Mouse (Mus musculus): ENCODE data around the gene Hdhd5. TPM values are rescaled to one million over a fixed set of nuclear protein-coding genes. Genes with fewer than 3 reads are reported as not detected.

The Hdhd5 gene
- total and polyA plus RNA-seq, 3 experiments: 10.9 to 21.5 (median 11.4) TPM

DNA sequence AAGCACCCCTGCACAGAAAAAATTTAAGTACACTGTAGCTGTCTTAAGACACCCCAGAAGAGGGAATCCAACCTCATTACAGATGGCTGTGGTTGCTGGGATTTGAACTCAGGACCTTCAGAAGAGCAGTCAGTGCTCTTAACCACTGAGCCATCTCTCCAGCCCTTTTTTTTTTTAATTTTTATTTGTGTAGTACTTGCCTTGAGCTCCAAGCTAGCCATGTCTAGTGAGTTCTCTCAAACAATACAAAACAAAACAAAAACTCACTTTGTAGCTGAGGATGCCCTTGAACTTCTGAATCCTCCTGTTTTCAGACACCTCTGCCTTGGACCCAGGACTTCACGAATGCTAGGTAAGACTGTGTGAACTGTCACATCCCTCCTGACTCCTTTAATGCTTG lies 37.1 kb upstream of the Hdhd5 start:
- peak; percentile 53; the same call in 1 of the 2 replicates for TF ChIP-seq TBP (conservative IDR thresholded peaks at IDR 0.05; ENCODE audit: low read depth, low read length)
- no peak for TF ChIP-seq NRF1 (IDR thresholded peaks at IDR 0.05; ENCODE audit: low read depth, low read length)
- DNase-seq (ENCODE audit: extremely low read depth): no peak
- Histone ChIP-seq H3K27ac (ENCODE audit: insufficient read depth, low read depth) (peak overlapping the region; percentile 65), H3K4me2 (ENCODE audit: insufficient read depth, low read depth, poor library complexity, severe bottlenecking) (no peak overlapping the region), H3K4me3 (replicated peaks in 1 of 3; ENCODE audit: low read depth in 2 of 3, low read length in 2 of 3, poor library complexity in 1 of 3) (no peak overlapping the region), H3K36me3 (replicated peaks in 1 of 2; ENCODE audit: control insufficient read depth in 1 of 2, insufficient read depth in 1 of 2, low read length in 1 of 2) (peaks cover 0 to 2% of the 10 kb centered on the region in 2 experiments), H3K9me3 (replicated peaks; ENCODE audit: low read length) (no peaks in the 10 kb centered on the region), H3K79me2 (replicated peaks; ENCODE audit: control insufficient read depth, extremely low read depth, insufficient read depth, poor library complexity, severe bottlenecking) (no peaks in the 10 kb centered on the region), H3K4me1 (ENCODE audit: control insufficient read depth in 1 of 2, insufficient read depth in 2 of 2) (peaks cover 37 to 85% of the 10 kb centered on the region in 2 experiments), H3K27me3 (replicated peaks) (no peaks in the 10 kb centered on the region), H3K9ac (ENCODE audit: insufficient read depth, low read depth) (no peak overlapping the region)
- dilution Hi-C loops (cut with MboI; ENCODE audit: extremely low pct_ligation_motif_present, extremely low pct_unique_long_range_greater_than_20kb, low sequenced_read_pairs): no loop called here
- in situ Hi-C loops (cut with MboI; ENCODE audit: low pct_ligation_motif_present, low pct_unique_long_range_greater_than_20kb, low sequenced_read_pairs): no loop called here

DNA sequence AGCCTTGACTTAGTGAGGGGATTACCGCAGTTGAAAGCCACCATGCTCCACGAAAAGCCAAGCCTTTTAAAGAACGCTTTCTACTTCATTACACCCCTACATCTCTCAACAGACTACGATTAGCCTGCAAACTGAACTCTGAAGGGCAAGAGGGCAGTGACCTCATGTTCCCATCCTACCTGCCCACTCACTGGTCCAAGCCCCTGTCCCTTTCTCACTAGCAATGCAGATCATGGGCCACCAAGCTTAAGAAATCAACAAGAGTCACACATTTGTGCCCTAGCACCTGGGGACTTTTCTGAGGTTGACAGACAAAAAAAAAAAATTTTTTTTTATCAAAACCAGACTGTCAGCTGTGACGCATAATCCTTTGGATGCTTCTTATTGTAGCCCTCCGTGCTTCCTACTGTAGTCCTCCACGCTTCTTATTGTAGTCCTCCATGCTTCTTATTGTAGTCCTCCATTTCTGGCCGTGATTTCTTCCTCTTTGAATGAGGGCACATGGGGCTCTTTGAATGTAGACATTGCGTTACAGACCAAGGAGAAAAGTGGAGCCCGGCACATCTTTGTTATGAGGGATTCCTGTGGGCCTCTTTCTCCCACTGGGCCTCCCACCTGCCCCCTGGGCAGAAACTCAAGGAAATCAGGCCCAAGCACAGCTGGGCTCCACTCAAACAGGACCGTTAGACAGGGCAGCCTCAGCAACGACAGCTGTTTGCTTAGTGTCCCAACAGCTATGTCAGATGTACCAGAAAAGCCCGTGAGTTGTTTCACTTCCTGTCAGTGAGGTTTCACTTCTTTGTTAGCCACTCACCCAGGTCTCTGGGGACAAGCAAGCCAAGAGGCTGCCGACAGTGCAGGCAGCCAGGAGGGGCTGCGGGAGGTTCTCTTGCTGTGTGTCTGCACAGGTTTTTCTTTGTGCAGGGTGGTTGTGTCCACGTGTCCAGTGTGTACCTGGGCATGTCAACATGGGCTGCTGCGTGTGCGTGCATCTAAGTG lies 36.1 kb upstream of the Hdhd5 start:
- Histone ChIP-seq H3K9ac (ENCODE audit: insufficient read depth, low read depth) (peak overlapping the region; percentile 20; the same call in 1 of the 2 replicates), H3K4me1 (ENCODE audit: control insufficient read depth in 1 of 2, insufficient read depth in 2 of 2) (peaks cover 34 to 74% of the 10 kb centered on the region in 2 experiments), H3K36me3 (replicated peaks in 1 of 2; ENCODE audit: control insufficient read depth in 1 of 2, insufficient read depth in 1 of 2, low read length in 1 of 2) (peaks cover 0 to 2% of the 10 kb centered on the region in 2 experiments), H3K79me2 (replicated peaks; ENCODE audit: control insufficient read depth, extremely low read depth, insufficient read depth, poor library complexity, severe bottlenecking) (no peaks in the 10 kb centered on the region), H3K27me3 (replicated peaks) (no peaks in the 10 kb centered on the region), H3K9me3 (replicated peaks; ENCODE audit: low read length) (no peaks in the 10 kb centered on the region), H3K27ac (ENCODE audit: insufficient read depth, low read depth) (peak overlapping the region; percentile 96), H3K4me2 (ENCODE audit: insufficient read depth, low read depth, poor library complexity, severe bottlenecking) (peak overlapping the region; percentile 57), H3K4me3 (replicated peaks in 1 of 3; ENCODE audit: low read depth in 2 of 3, low read length in 2 of 3, poor library complexity in 1 of 3) (no peak overlapping the region)
- dilution Hi-C loops (cut with MboI; ENCODE audit: extremely low pct_ligation_motif_present, extremely low pct_unique_long_range_greater_than_20kb, low sequenced_read_pairs): no loop called here
- peak; percentile 99 for DNase-seq (ENCODE audit: extremely low read depth)
- in situ Hi-C loops (cut with MboI; ENCODE audit: low pct_ligation_motif_present, low pct_unique_long_range_greater_than_20kb, low sequenced_read_pairs): no loop called here
- TF ChIP-seq MAZ (IDR thresholded peaks at IDR 0.05; ENCODE audit: low read depth, low read length) (peak; percentile 95), ZKSCAN1 (IDR thresholded peaks at IDR 0.05; ENCODE audit: borderline replicate concordance, low read depth, low read length) (no peak), E2F4 (IDR thresholded peaks at IDR 0.05; ENCODE audit: insufficient replicate concordance, low read depth, low read length) (peak; percentile 41; the same call in 1 of the 2 replicates), USF2 (conservative IDR thresholded peaks at IDR 0.05; ENCODE audit: low read depth, low read length) (peak; percentile 29), EP300 (IDR thresholded peaks at IDR 0.05; ENCODE audit: low read length) (peak; percentile 100), MXI1 (IDR thresholded peaks at IDR 0.05; ENCODE audit: low read depth, low read length) (peak; percentile 96), JUN (IDR thresholded peaks at IDR 0.05; ENCODE audit: insufficient read depth, low read depth, low read length) (peak; percentile 87), IRF4 (IDR thresholded peaks at IDR 0.05; ENCODE audit: low read depth, low read length) (peak; percentile 100), ZC3H11A (IDR thresholded peaks at IDR 0.05; ENCODE audit: low read depth, low read length) (no peak), MAFK (IDR thresholded peaks at IDR 0.05; ENCODE audit: insufficient replicate concordance, low read length) (peak; percentile 81), SIN3A (IDR thresholded peaks at IDR 0.05; ENCODE audit: low read length) (peak; percentile 97), KAT2A (IDR thresholded peaks at IDR 0.05; ENCODE audit: insufficient replicate concordance, low read length) (0 out of 2 replicates have a peak, but pooled peaks have one; percentile 75), ZNF384 (IDR thresholded peaks at IDR 0.05; ENCODE audit: low read depth, low read length) (peak; percentile 89), GABPA (IDR thresholded peaks at IDR 0.05; ENCODE audit: insufficient replicate concordance, low read depth, low read length) (no peak), TCF12 (IDR thresholded peaks at IDR 0.05; ENCODE audit: low read depth, low read length) (peak; percentile 100), BHLHE40 (IDR thresholded peaks at IDR 0.05; ENCODE audit: low read depth, low read length) (peak; percentile 98), MAX (IDR thresholded peaks at IDR 0.05; ENCODE audit: low read length) (peak; percentile 95), TBP (conservative IDR thresholded peaks at IDR 0.05; ENCODE audit: low read depth, low read length) (peak; percentile 48; the same call in 1 of the 2 replicates), USF1 (IDR thresholded peaks at IDR 0.05; ENCODE audit: low read depth, low read length) (peak; percentile 69), ETS1 (conservative IDR thresholded peaks at IDR 0.05; ENCODE audit: low read depth, low read length) (peak; percentile 100), CHD2 (IDR thresholded peaks at IDR 0.05; ENCODE audit: low read length) (peak; percentile 90), ELF1 (IDR thresholded peaks at IDR 0.05; ENCODE audit: low read depth, low read length) (peak; percentile 66; the same call in 1 of the 2 replicates), RAD21 (IDR thresholded peaks at IDR 0.05; ENCODE audit: low read depth, low read length) (peak; percentile 34), NELFE (IDR thresholded peaks at IDR 0.05; ENCODE audit: low read depth, low read length) (peak; percentile 19; the same call in 1 of the 2 replicates), ZMIZ1 (IDR thresholded peaks at IDR 0.05; ENCODE audit: low read depth, low read length) (peak; percentile 91), MEF2A (IDR thresholded peaks at IDR 0.05; ENCODE audit: borderline replicate concordance, low read depth, low read length) (peak; percentile 99), POLR2A (IDR thresholded peaks at IDR 0.05; ENCODE audit: low read depth, low read length) (peak; percentile 34), CHD1 (IDR thresholded peaks at IDR 0.05; ENCODE audit: low read depth, low read length) (no peak; the same call in 1 of the 2 replicates)

Measured in CH12.LX (cell line).